Mouse (Mus musculus) liver, embryonic 14.5 days (tissue): ENCODE measurements at regions not wholly inside any gene's neighbourhood (a gene's known extent, or its start where the extent isn't known, plus 50 kb on each side); places are given as distances from the start of the nearest gene placed in this dataset.

Source experiments
- ATAC-seq: fragments of 200-750 bp; cut with Nextera tagmentation; 2 replicates; pipeline ENCODE4 v1.8.0; 2017; ENCODE audit warnings: moderate number of reproducible peaks, mild to moderate bottlenecking, moderate library complexity; ENCODE audit not compliant: insufficient read depth
- DNase-seq, 3 experiments: peaks; one replicate each; pipeline ENCODE4 v3.0.0-alpha.2; 2012 to 2013; ENCODE audit warnings: low read depth in 3 of 3, low spot score in 3 of 3
- H3K27ac ChIP-seq: fragments of 300-500 bp; sonication (generic); 2 replicates; pipeline ENCODE4 v1.5.1; 2014; ENCODE audit warnings: moderate library complexity, mild to moderate bottlenecking, control low read depth, inconsistent platforms
- H3K27me3 ChIP-seq: fragments of 300-500 bp; sonication (generic); 2 replicates; pipeline ENCODE4 v1.6.1; 2014; ENCODE audit warnings: mild to moderate bottlenecking, low read length, moderate library complexity; ENCODE audit not compliant: control insufficient read depth, insufficient read depth
- H3K36me3 ChIP-seq: fragments of 300-500 bp; sonication (generic); replicated peaks from 2 replicates; pipeline ENCODE4 v1.6.1; 2014; ENCODE audit warnings: low read depth; ENCODE audit not compliant: control insufficient read depth, insufficient read depth
- H3K4me1 ChIP-seq, 2 experiments: fragments of 200-500 bp in 1 of 2; fragments of 300-500 bp in 1 of 2; sonication (generic) in 1 of 2; replicated peaks; 2 replicates each; pipeline ENCODE4 v1.6.1; 2012 to 2014; ENCODE audit warnings: antibody characterized with exemption in 1 of 2, inconsistent platforms in 1 of 2, low read length in 1 of 2; ENCODE audit not compliant: control insufficient read depth in 2 of 2, insufficient read depth in 2 of 2
- H3K4me2 ChIP-seq: fragments of 300-500 bp; sonication (generic); 2 replicates; pipeline ENCODE4 v1.6.1; 2014; ENCODE audit warnings: low read depth, mild to moderate bottlenecking, control low read depth, moderate library complexity
- H3K4me3 ChIP-seq, 2 experiments: fragments of 200-500 bp in 1 of 2; fragments of 300-500 bp in 1 of 2; sonication (generic) in 1 of 2; 2 replicates each; pipeline ENCODE4 v1.5.1; 2012 to 2014; ENCODE audit warnings: low read depth in 2 of 2, low read length in 2 of 2, mild to moderate bottlenecking in 2 of 2, control low read depth in 1 of 2, inconsistent platforms in 1 of 2, moderate library complexity in 1 of 2; ENCODE audit not compliant: insufficient read depth in 1 of 2
- H3K9ac ChIP-seq: fragments of 300-500 bp; sonication (generic); replicated peaks from 2 replicates; pipeline ENCODE4 v1.6.1; 2014; ENCODE audit warnings: mild to moderate bottlenecking, control low read depth, moderate library complexity
- H3K9me3 ChIP-seq: fragments of 300-500 bp; sonication (generic); 2 replicates; pipeline ENCODE4 v1.6.1; 2016; ENCODE audit warnings: low read length, mixed read lengths; ENCODE audit not compliant: control insufficient read depth
- CTCF ChIP-seq: IDR thresholded peaks from 2 replicates; pipeline ENCODE4 v1.5.1; 2016; ENCODE audit warnings: antibody characterized with exemption, low read depth, control low read depth
- EP300 ChIP-seq: IDR thresholded peaks from 2 replicates; pipeline ENCODE4 v1.6.1; 2016; ENCODE audit warnings: antibody characterized with exemption, low read depth
- WGBS: fragments of 180-500 bp; shearing (Covaris S2); extraction: QIAGEN DNeasy Blood & Tissue Kit; methylation state at CpG from one replicate; pipeline ENCODE4 v1.1.7; 2014; ENCODE audit not compliant: insufficient replicate concordance; 5-methylcytosine and 5-hydroxymethylcytosine counted together

GRCm38 (mm10) chr14:105392079-105392813, 133.9 kb downstream of the Ndfip2 start:
- Histone ChIP-seq H3K36me3 (no peaks in the 10 kb centered on the region), H3K9ac (no peak overlapping the region), H3K4me2 (peak overlapping the region; percentile 6; the same call in 1 of the 2 replicates), H3K9me3 (no peaks in the 10 kb centered on the region), H3K27ac (no peak overlapping the region), H3K27me3 (no peaks in the 10 kb centered on the region), H3K4me1 (no peaks in the 10 kb centered on the region), H3K4me3 (no peak overlapping the region)
- 64% methylated on average over 21 of the region's 21 CpGs for WGBS
- no peak for TF ChIP-seq EP300
- no peak for TF ChIP-seq CTCF
- DNase-seq (no peak), ATAC-seq (no peak)

DNA sequence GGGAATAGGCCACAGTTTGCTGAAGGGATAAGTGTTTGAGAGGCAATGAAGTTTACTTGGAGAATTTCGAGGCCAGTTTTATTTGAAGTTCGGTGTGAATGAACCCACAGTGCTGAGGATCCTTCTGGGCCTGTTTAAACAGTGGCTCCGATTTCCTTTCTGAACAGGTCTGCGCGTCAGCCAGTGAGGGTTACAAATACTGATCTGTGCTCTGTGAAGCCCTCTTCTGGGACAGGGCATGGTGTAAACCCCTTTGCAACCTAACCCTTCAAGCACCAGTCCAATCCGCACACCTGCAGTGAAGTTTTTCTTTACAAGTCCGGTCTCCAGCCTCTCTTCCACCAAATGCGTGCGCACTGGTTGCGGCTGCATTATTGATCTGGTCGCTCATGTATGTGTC, 133.1 kb downstream of the Ndfip2 start:
- Histone ChIP-seq H3K4me2 (no peak overlapping the region; the same call in 1 of the 2 replicates), H3K36me3 (no peaks in the 10 kb centered on the region), H3K9me3 (no peaks in the 10 kb centered on the region), H3K27me3 (no peaks in the 10 kb centered on the region), H3K4me1 (no peaks in the 10 kb centered on the region), H3K4me3 (no peak overlapping the region), H3K27ac (no peak overlapping the region), H3K9ac (no peak overlapping the region)
- TF ChIP-seq EP300 = no peak
- 74% methylated on average over 11 of the region's 11 CpGs for WGBS
- ATAC-seq = no peak
- DNase-seq = no peak

- Histone ChIP-seq H3K4me3 (no peak overlapping the region), H3K27me3 (no peaks in the 10 kb centered on the region), H3K36me3 (no peaks in the 10 kb centered on the region), H3K9me3 (no peaks in the 10 kb centered on the region), H3K4me2 (no peak overlapping the region), H3K4me1 (no peaks in the 10 kb centered on the region), H3K9ac (no peak overlapping the region), H3K27ac (no peak overlapping the region)
- TF ChIP-seq CTCF (no peak), EP300 (no peak)
- ATAC-seq (no peak), DNase-seq (no peak)
- WGBS = 76% methylated on average over 4 of the region's 4 CpGs
Observed at GRCm38 (mm10) chr14:105385119-105385518, 126.7 kb downstream of the Ndfip2 start.

DNA sequence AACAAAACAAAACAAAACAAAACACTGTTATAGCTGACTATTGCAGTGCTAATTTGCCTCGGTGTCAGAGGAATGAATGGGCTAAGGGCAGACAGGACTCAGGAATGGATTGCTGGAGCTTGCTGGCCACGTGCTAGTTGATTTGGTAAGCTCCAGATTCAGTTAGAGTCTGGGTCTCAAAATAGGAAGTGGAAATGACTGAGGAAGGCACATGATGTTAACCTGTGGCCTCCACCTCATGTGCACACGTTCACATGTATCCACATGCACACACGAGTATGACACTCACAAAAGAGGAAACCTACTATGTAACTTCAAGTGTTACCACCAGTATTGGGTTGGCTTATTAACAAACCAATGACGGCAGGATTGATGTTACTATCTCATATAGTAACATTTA, 125.0 kb downstream of the Ndfip2 start:
- 34% methylated on average over 5 of the region's 5 CpGs for WGBS
- no peak overlapping the region for H3K27ac ChIP-seq
- no peak for TF ChIP-seq EP300
- TF ChIP-seq CTCF = no peak
- no peaks in the 10 kb centered on the region for H3K27me3 ChIP-seq
- no peak overlapping the region for H3K4me2 ChIP-seq
- H3K4me1 ChIP-seq = no peaks in the 10 kb centered on the region
- ATAC-seq = no peak
- no peak overlapping the region for H3K4me3 ChIP-seq
- no peaks in the 10 kb centered on the region for H3K9me3 ChIP-seq
- DNase-seq = no peak
- H3K9ac ChIP-seq = no peak overlapping the region
- no peaks in the 10 kb centered on the region for H3K36me3 ChIP-seq

- ATAC-seq (no peak), DNase-seq (no peak)
- Histone ChIP-seq H3K27ac (no peak overlapping the region), H3K27me3 (no peaks in the 10 kb centered on the region), H3K36me3 (no peaks in the 10 kb centered on the region), H3K9ac (no peak overlapping the region), H3K4me1 (0 out of 4 replicates have a peak, but pooled peaks cover 0 to 2% of the 10 kb centered on the region in 2 experiments), H3K4me2 (no peak overlapping the region), H3K4me3 (no peak overlapping the region), H3K9me3 (no peaks in the 10 kb centered on the region)
- TF ChIP-seq CTCF (no peak), EP300 (no peak)
- 62% methylated on average over 4 of the region's 4 CpGs for WGBS
Observed at GRCm38 (mm10) chr14:105380101-105380500, 121.7 kb downstream of the Ndfip2 start.
